Mouse (Mus musculus): Measurements from ENCODE around the gene Ube2c. TPM values are rescaled to one million over a fixed set of nuclear protein-coding genes. Genes with fewer than 3 reads are reported as not detected.
"Not testable (repeated sequence)": the region's sequence is repeated elsewhere in the genome, so short reads cannot be mapped to it uniquely, and the experiment has no call there.

Ube2c gene
- polyA plus RNA-seq, 1 experiment from 2014 or later: 455 TPM

- Histone ChIP-seq H3K4me2 (replicated peaks) (no peak overlapping the region), H3K9ac (replicated peaks) (no peak overlapping the region), H3K27ac (replicated peaks) (no peak overlapping the region), H3K27me3 (no peaks in the 10 kb centered on the region), H3K4me1 (0 out of 2 replicates have a peak, but pooled peaks cover 2% of the 10 kb centered on the region), H3K36me3 (peaks cover 61% of the 10 kb centered on the region), H3K4me3 (no peak overlapping the region), H3K9me3 (no peaks in the 10 kb centered on the region)
- 96% methylated on average over 12 of the region's 12 CpGs for WGBS
- ATAC-seq (ENCODE audit: low FRiP score, low read depth): no peak
Observed at GRCm38 (mm10) chr2:164792400-164793190, 22.9 kb downstream of the Ube2c start.

- peaks cover 66% of the 10 kb centered on the region for H3K36me3 ChIP-seq
- H3K9me3 ChIP-seq: no peaks in the 10 kb centered on the region
- H3K4me1 ChIP-seq: 0 out of 2 replicates have a peak, but pooled peaks cover 2% of the 10 kb centered on the region
- no peak overlapping the region for H3K9ac ChIP-seq (replicated peaks)
- H3K27me3 ChIP-seq: no peaks in the 10 kb centered on the region
- no peak overlapping the region for H3K27ac ChIP-seq (replicated peaks)
- H3K4me3 ChIP-seq: no peak overlapping the region
- ATAC-seq (ENCODE audit: low FRiP score, low read depth): no peak
- H3K4me2 ChIP-seq (replicated peaks): no peak overlapping the region
- 94% methylated on average over 3 of the region's 3 CpGs for WGBS
Observed at GRCm38 (mm10) chr2:164793236-164793635, 23.5 kb downstream of the Ube2c start.

- no peaks in the 10 kb centered on the region for H3K27me3 ChIP-seq
- H3K9me3 ChIP-seq: no peaks in the 10 kb centered on the region
- H3K27ac ChIP-seq (replicated peaks): no peak overlapping the region
- no peak overlapping the region for H3K4me2 ChIP-seq (replicated peaks)
- no peak for ATAC-seq (ENCODE audit: low FRiP score, low read depth)
- H3K4me1 ChIP-seq: 0 out of 2 replicates have a peak, but pooled peaks cover 2% of the 10 kb centered on the region
- peaks cover 71% of the 10 kb centered on the region for H3K36me3 ChIP-seq
- H3K4me3 ChIP-seq: no peak overlapping the region
- WGBS: 93% methylated on average over 2 of the region's 2 CpGs
- H3K9ac ChIP-seq (replicated peaks): no peak overlapping the region
Observed at GRCm38 (mm10) chr2:164793772-164794171, 24.1 kb downstream of the Ube2c start.

- Histone ChIP-seq H3K9me3 (no peaks in the 10 kb centered on the region), H3K36me3 (peaks cover 72% of the 10 kb centered on the region), H3K9ac (replicated peaks) (no peak overlapping the region), H3K27me3 (no peaks in the 10 kb centered on the region), H3K27ac (replicated peaks) (no peak overlapping the region), H3K4me3 (no peak overlapping the region), H3K4me1 (0 out of 2 replicates have a peak, but pooled peaks cover 2% of the 10 kb centered on the region), H3K4me2 (replicated peaks) (no peak overlapping the region)
- 42% methylated on average over 5 of the region's 5 CpGs for WGBS
- peak; percentile 75 for ATAC-seq (ENCODE audit: low FRiP score, low read depth)
Observed at GRCm38 (mm10) chr2:164794293-164794692, 24.6 kb downstream of the Ube2c start.

GRCm38 (mm10) chr2:164795868-164796267 is 26.2 kb downstream of the Ube2c start:
- no peak overlapping the region for H3K4me2 ChIP-seq (replicated peaks)
- 90% methylated on average over 4 of the region's 4 CpGs for WGBS
- ATAC-seq (ENCODE audit: low FRiP score, low read depth): no peak
- H3K27ac ChIP-seq (replicated peaks): no peak overlapping the region
- H3K36me3 ChIP-seq: peaks cover 77% of the 10 kb centered on the region
- no peak overlapping the region for H3K4me3 ChIP-seq
- H3K9me3 ChIP-seq: no peaks in the 10 kb centered on the region
- 0 out of 2 replicates have a peak, but pooled peaks cover 2% of the 10 kb centered on the region for H3K4me1 ChIP-seq
- no peak overlapping the region for H3K9ac ChIP-seq (replicated peaks)
- H3K27me3 ChIP-seq: no peaks in the 10 kb centered on the region

GRCm38 (mm10) chr2:164798554-164798953 is 28.9 kb downstream of the Ube2c start:
- not testable (repeated sequence) for H3K9me3 ChIP-seq; H3K9ac ChIP-seq (replicated peaks); H3K4me3 ChIP-seq; H3K4me2 ChIP-seq (replicated peaks); H3K27me3 ChIP-seq; H3K27ac ChIP-seq (replicated peaks); H3K4me1 ChIP-seq; ATAC-seq (ENCODE audit: low FRiP score, low read depth)
- WGBS: 81% methylated on average over 6 of the region's 6 CpGs
- peaks cover 63% of the 10 kb centered on the region for H3K36me3 ChIP-seq

GRCm38 (mm10) chr2:164800252-164801004 is 30.7 kb downstream of the Ube2c start:
- no peak for ATAC-seq (ENCODE audit: low FRiP score, low read depth)
- no peak overlapping the region for H3K27ac ChIP-seq (replicated peaks)
- H3K4me2 ChIP-seq (replicated peaks): no peak overlapping the region
- no peak overlapping the region for H3K9ac ChIP-seq (replicated peaks)
- H3K4me3 ChIP-seq: no peak overlapping the region
- H3K27me3 ChIP-seq: no peaks in the 10 kb centered on the region
- peaks cover 52% of the 10 kb centered on the region for H3K36me3 ChIP-seq
- H3K9me3 ChIP-seq: no peaks in the 10 kb centered on the region
- peaks cover 13% of the 10 kb centered on the region for H3K4me1 ChIP-seq
- WGBS: 92% methylated on average over 13 of the region's 13 CpGs

GRCm38 (mm10) chr2:164803201-164803920 is 33.7 kb downstream of the Ube2c start:
- H3K9ac ChIP-seq (replicated peaks): peak overlapping the region; percentile 81; the same call in 1 of the 2 replicates
- ATAC-seq (ENCODE audit: low FRiP score, low read depth): no peak
- H3K27ac ChIP-seq (replicated peaks): no peak overlapping the region
- no peaks in the 10 kb centered on the region for H3K9me3 ChIP-seq
- H3K4me1 ChIP-seq: peaks cover 19% of the 10 kb centered on the region
- peak overlapping the region; percentile 65 for H3K4me3 ChIP-seq
- peaks cover 26% of the 10 kb centered on the region for H3K36me3 ChIP-seq
- peak overlapping the region; percentile 88 for H3K4me2 ChIP-seq (replicated peaks)
- 93% methylated on average over 16 of the region's 16 CpGs for WGBS
- H3K27me3 ChIP-seq: no peaks in the 10 kb centered on the region

GRCm38 (mm10) chr2:164803921-164804313 is 34.2 kb downstream of the Ube2c start:
- H3K9ac ChIP-seq (replicated peaks): peak overlapping the region; percentile 81
- peak overlapping the region; percentile 65 for H3K4me3 ChIP-seq
- H3K9me3 ChIP-seq: no peaks in the 10 kb centered on the region
- H3K4me1 ChIP-seq: peaks cover 19% of the 10 kb centered on the region
- no peak overlapping the region for H3K27ac ChIP-seq (replicated peaks)
- H3K36me3 ChIP-seq: peaks cover 22% of the 10 kb centered on the region
- H3K27me3 ChIP-seq: no peaks in the 10 kb centered on the region
- ATAC-seq (ENCODE audit: low FRiP score, low read depth): no peak
- peak overlapping the region; percentile 88 for H3K4me2 ChIP-seq (replicated peaks)
- WGBS: 45% methylated on average over 1 of the region's 1 CpGs

- under 1% methylated on average over 47 of the region's 47 CpGs for WGBS
- Histone ChIP-seq H3K27me3 (no peaks in the 10 kb centered on the region), H3K27ac (replicated peaks) (peak within 1 kb of the TSS; percentile 87), H3K9me3 (no peaks in the 10 kb centered on the region), H3K4me3 (peak within 1 kb of the TSS; percentile 65), H3K4me1 (peaks cover 19% of the 10 kb centered on the region), H3K9ac (replicated peaks) (peak within 1 kb of the TSS; percentile 81), H3K36me3 (peaks cover 22% of the 10 kb centered on the region), H3K4me2 (replicated peaks) (peak within 1 kb of the TSS; percentile 88)
- peak; percentile 97 for ATAC-seq (ENCODE audit: low FRiP score, low read depth)
Observed at GRCm38 (mm10) chr2:164804533-164805331, 35.0 kb downstream of the Ube2c start, which contains the start of the genes Acot8 and Zswim3. Gene Acot8, minus strand, starts transcription at chr2:164804882. Gene Zswim3, plus strand, starts transcription at chr2:164805098.

GRCm38 (mm10) chr2:164805332-164805718 is 35.6 kb downstream of the Ube2c start:
- H3K4me3 ChIP-seq: peak overlapping the region; percentile 65
- no peaks in the 10 kb centered on the region for H3K9me3 ChIP-seq
- 2% methylated on average over 21 of the region's 21 CpGs for WGBS
- H3K4me1 ChIP-seq: peaks cover 19% of the 10 kb centered on the region
- H3K36me3 ChIP-seq: peaks cover 21% of the 10 kb centered on the region
- peak overlapping the region; percentile 88 for H3K4me2 ChIP-seq (replicated peaks)
- peak overlapping the region; percentile 79 for H3K9ac ChIP-seq (replicated peaks)
- H3K27ac ChIP-seq (replicated peaks): peak overlapping the region; percentile 87
- peak; percentile 61 for ATAC-seq (ENCODE audit: low FRiP score, low read depth)
- H3K27me3 ChIP-seq: no peaks in the 10 kb centered on the region

Data from midbrain, embryonic 12.5 days (tissue).